Mouse (Mus musculus): ENCODE measurements around the gene Myh13. TPM values are rescaled to one million over a fixed set of nuclear protein-coding genes. Genes with fewer than 3 reads are reported as not detected.

Myh13 gene
- not detected in 2 replicates for polyA plus RNA-seq (2016; fragmentation: Nextera tagmentation; extraction: Ambion mirVana)

- Histone ChIP-seq H3K9me3 (replicated peaks) (no peaks in the 10 kb centered on the region), H3K27ac (no peak within 1 kb of the TSS), H3K27me3 (ENCODE audit: low read depth, poor library complexity, severe bottlenecking) (no peaks in the 10 kb centered on the region), H3K36me3 (no peaks in the 10 kb centered on the region), H3K4me1 (no peaks in the 10 kb centered on the region), H3K4me3 (no peak within 1 kb of the TSS)
- no peak for DNase-seq (ENCODE audit: low spot score)
- 89% methylated on average over 7 of the region's 7 CpGs for WGBS
These were observed at the start of gene Myh13 for GRCm38 (mm10) chr11:67321358-67321757. Myh13 (plus strand) TSS chr11:67321658.

- no peaks in the 10 kb centered on the region for H3K4me1 ChIP-seq
- DNase-seq (ENCODE audit: low spot score): no peak
- 88% methylated on average over 10 of the region's 10 CpGs for WGBS
- H3K9me3 ChIP-seq (replicated peaks): no peaks in the 10 kb centered on the region
- no peaks in the 10 kb centered on the region for H3K27me3 ChIP-seq (ENCODE audit: low read depth, poor library complexity, severe bottlenecking)
- H3K36me3 ChIP-seq: no peaks in the 10 kb centered on the region
- H3K27ac ChIP-seq: no peak within 1 kb of the TSS
- no peak within 1 kb of the TSS for H3K4me3 ChIP-seq
These were observed 44.8 kb upstream of the Myh13 start, which contains the start of gene Myh8 for GRCm38 (mm10) chr11:67276601-67277174. Myh8 (plus strand) TSS chr11:67277124.

GRCm38 (mm10) chr11:67293440-67293839 lies 28.0 kb upstream of the Myh13 start:
- Histone ChIP-seq H3K27ac (no peak overlapping the region), H3K36me3 (no peaks in the 10 kb centered on the region), H3K4me1 (no peaks in the 10 kb centered on the region), H3K27me3 (ENCODE audit: low read depth, poor library complexity, severe bottlenecking) (no peaks in the 10 kb centered on the region), H3K9me3 (replicated peaks) (no peaks in the 10 kb centered on the region), H3K4me3 (no peak overlapping the region)
- DNase-seq (ENCODE audit: low spot score): no peak
- 82% methylated on average over 1 of the region's 1 CpGs for WGBS

GRCm38 (mm10) chr11:67313733-67314452 lies 7.6 kb upstream of the Myh13 start:
- H3K9me3 ChIP-seq (replicated peaks): no peaks in the 10 kb centered on the region
- no peaks in the 10 kb centered on the region for H3K4me1 ChIP-seq
- WGBS: 46% methylated on average over 15 of the region's 15 CpGs
- no peaks in the 10 kb centered on the region for H3K36me3 ChIP-seq
- H3K27ac ChIP-seq: no peak overlapping the region
- no peak for DNase-seq (ENCODE audit: low spot score)
- no peak overlapping the region for H3K4me3 ChIP-seq
- H3K27me3 ChIP-seq (ENCODE audit: low read depth, poor library complexity, severe bottlenecking): no peaks in the 10 kb centered on the region

- WGBS: 65% methylated on average over 2 of the region's 2 CpGs
- Histone ChIP-seq H3K36me3 (no peaks in the 10 kb centered on the region), H3K27ac (no peak overlapping the region), H3K4me3 (no peak overlapping the region), H3K4me1 (no peaks in the 10 kb centered on the region), H3K9me3 (replicated peaks) (no peaks in the 10 kb centered on the region), H3K27me3 (ENCODE audit: low read depth, poor library complexity, severe bottlenecking) (no peaks in the 10 kb centered on the region)
- DNase-seq (ENCODE audit: low spot score): no peak
These were observed 5.1 kb downstream of the Myh13 start for GRCm38 (mm10) chr11:67326536-67326935.

- no peak for DNase-seq (ENCODE audit: low spot score)
- H3K27ac ChIP-seq: no peak overlapping the region
- H3K27me3 ChIP-seq (ENCODE audit: low read depth, poor library complexity, severe bottlenecking): no peaks in the 10 kb centered on the region
- H3K4me3 ChIP-seq: no peak overlapping the region
- no peaks in the 10 kb centered on the region for H3K9me3 ChIP-seq (replicated peaks)
- no peaks in the 10 kb centered on the region for H3K36me3 ChIP-seq
- H3K4me1 ChIP-seq: no peaks in the 10 kb centered on the region
- 69% methylated on average over 3 of the region's 3 CpGs for WGBS
These were observed 23.1 kb downstream of the Myh13 start for GRCm38 (mm10) chr11:67344556-67344955.

GRCm38 (mm10) chr11:67345186-67345855 lies 23.9 kb downstream of the Myh13 start:
- Histone ChIP-seq H3K4me1 (no peaks in the 10 kb centered on the region), H3K4me3 (no peak overlapping the region), H3K27ac (no peak overlapping the region), H3K36me3 (no peaks in the 10 kb centered on the region), H3K9me3 (replicated peaks) (no peaks in the 10 kb centered on the region), H3K27me3 (ENCODE audit: low read depth, poor library complexity, severe bottlenecking) (no peaks in the 10 kb centered on the region)
- WGBS: 67% methylated on average over 2 of the region's 2 CpGs
- no peak for DNase-seq (ENCODE audit: low spot score)

GRCm38 (mm10) chr11:67345856-67346236 lies 24.4 kb downstream of the Myh13 start:
- no peaks in the 10 kb centered on the region for H3K27me3 ChIP-seq (ENCODE audit: low read depth, poor library complexity, severe bottlenecking)
- no peaks in the 10 kb centered on the region for H3K4me1 ChIP-seq
- H3K36me3 ChIP-seq: no peaks in the 10 kb centered on the region
- no peak for DNase-seq (ENCODE audit: low spot score)
- H3K4me3 ChIP-seq: no peak overlapping the region
- H3K9me3 ChIP-seq (replicated peaks): no peaks in the 10 kb centered on the region
- no peak overlapping the region for H3K27ac ChIP-seq

GRCm38 (mm10) chr11:67350153-67350768 lies 28.8 kb downstream of the Myh13 start:
- no peaks in the 10 kb centered on the region for H3K36me3 ChIP-seq
- no peak overlapping the region for H3K4me3 ChIP-seq
- no peaks in the 10 kb centered on the region for H3K9me3 ChIP-seq (replicated peaks)
- WGBS: 50% methylated on average over 14 of the region's 14 CpGs
- no peak overlapping the region for H3K27ac ChIP-seq
- H3K4me1 ChIP-seq: no peaks in the 10 kb centered on the region
- peak; percentile 81 for DNase-seq (ENCODE audit: low spot score)
- H3K27me3 ChIP-seq (ENCODE audit: low read depth, poor library complexity, severe bottlenecking): no peaks in the 10 kb centered on the region

- H3K36me3 ChIP-seq: no peaks in the 10 kb centered on the region
- WGBS: 63% methylated on average over 4 of the region's 4 CpGs
- no peak overlapping the region for H3K27ac ChIP-seq
- H3K27me3 ChIP-seq (ENCODE audit: low read depth, poor library complexity, severe bottlenecking): no peaks in the 10 kb centered on the region
- no peak overlapping the region for H3K4me3 ChIP-seq
- H3K4me1 ChIP-seq: no peaks in the 10 kb centered on the region
- no peak for DNase-seq (ENCODE audit: low spot score)
- H3K9me3 ChIP-seq (replicated peaks): no peaks in the 10 kb centered on the region
These were observed 31.6 kb downstream of the Myh13 start for GRCm38 (mm10) chr11:67353011-67353410.

GRCm38 (mm10) chr11:67358031-67358430 lies 36.6 kb downstream of the Myh13 start:
- no peak overlapping the region for H3K4me3 ChIP-seq
- WGBS: 88% methylated on average over 10 of the region's 10 CpGs
- no peaks in the 10 kb centered on the region for H3K9me3 ChIP-seq (replicated peaks)
- H3K36me3 ChIP-seq: no peaks in the 10 kb centered on the region
- H3K27me3 ChIP-seq (ENCODE audit: low read depth, poor library complexity, severe bottlenecking): no peaks in the 10 kb centered on the region
- no peak overlapping the region for H3K27ac ChIP-seq
- no peak for DNase-seq (ENCODE audit: low spot score)
- no peaks in the 10 kb centered on the region for H3K4me1 ChIP-seq

- H3K36me3 ChIP-seq: no peaks in the 10 kb centered on the region
- H3K27ac ChIP-seq: no peak overlapping the region
- H3K4me3 ChIP-seq: no peak overlapping the region
- DNase-seq (ENCODE audit: low spot score): no peak
- H3K4me1 ChIP-seq: no peaks in the 10 kb centered on the region
- no peaks in the 10 kb centered on the region for H3K9me3 ChIP-seq (replicated peaks)
- no peaks in the 10 kb centered on the region for H3K27me3 ChIP-seq (ENCODE audit: low read depth, poor library complexity, severe bottlenecking)
- WGBS: 81% methylated on average over 3 of the region's 3 CpGs
These were observed 40.8 kb downstream of the Myh13 start for GRCm38 (mm10) chr11:67362236-67362635.

GRCm38 (mm10) chr11:67364551-67364950 lies 43.1 kb downstream of the Myh13 start:
- Histone ChIP-seq H3K27ac (no peak overlapping the region), H3K27me3 (ENCODE audit: low read depth, poor library complexity, severe bottlenecking) (no peaks in the 10 kb centered on the region), H3K36me3 (no peaks in the 10 kb centered on the region), H3K4me3 (no peak overlapping the region), H3K4me1 (no peaks in the 10 kb centered on the region), H3K9me3 (replicated peaks) (no peaks in the 10 kb centered on the region)
- DNase-seq (ENCODE audit: low spot score): no peak
- WGBS: 91% methylated on average over 12 of the region's 12 CpGs

Data from limb, embryonic 10.5 days (tissue).